Mouse (Mus musculus): ENCODE data around the gene Tas2r126. TPM values are rescaled to one million over a fixed set of nuclear protein-coding genes. Genes with fewer than 3 reads are reported as not detected.

Gene Tas2r126
- total and polyA plus RNA-seq, 3 experiments, result not detected

GRCm38 (mm10) chr6:42398285-42398684 is 36.0 kb upstream of the Tas2r126 start:
- Histone ChIP-seq H3K4me3 (no peak overlapping the region), H3K4me1 (ENCODE audit: control insufficient read depth, insufficient read depth, low read length) (peaks cover 10% of the 10 kb centered on the region), H3K9ac (ENCODE audit: low read depth, low read length) (no peak overlapping the region), H3K36me3 (ENCODE audit: control insufficient read depth, insufficient read depth, low read length) (peaks cover 3% of the 10 kb centered on the region; the same call in 1 of the 2 replicates), H3K27me3 (ENCODE audit: control insufficient read depth, insufficient read depth, low read length) (no peaks in the 10 kb centered on the region), H3K79me2 (replicated peaks; ENCODE audit: control insufficient read depth, insufficient read depth, low read length) (no peaks in the 10 kb centered on the region), H3K27ac (no peak overlapping the region)
- no peak for DNase-seq
- intact Hi-C loops (cut with DNase I), result no loop called here
- WGBS, result 92% methylated on average over 3 of the region's 3 CpGs
- no peak for TF ChIP-seq POLR2A (IDR thresholded peaks at IDR 0.05; ENCODE audit: insufficient read depth, low read depth, low read length)
- TF ChIP-seq CTCF (IDR thresholded peaks at IDR 0.05), result no peak
- no peak for TF ChIP-seq EP300 (IDR thresholded peaks at IDR 0.05; ENCODE audit: insufficient read depth, low read depth, low read length)

GRCm38 (mm10) chr6:42398998-42399397 is 35.3 kb upstream of the Tas2r126 start:
- intact Hi-C loops (cut with DNase I), result no loop called here
- H3K27ac ChIP-seq, result no peak overlapping the region

GRCm38 (mm10) chr6:42399938-42400337 is 34.4 kb upstream of the Tas2r126 start, which contains the start of gene Tas2r143:
Tas2r143 (plus strand) TSS chr6:42400238.
- Histone ChIP-seq H3K79me2 (replicated peaks; ENCODE audit: control insufficient read depth, insufficient read depth, low read length) (no peaks in the 10 kb centered on the region), H3K9ac (ENCODE audit: low read depth, low read length) (no peak within 1 kb of the TSS), H3K36me3 (ENCODE audit: control insufficient read depth, insufficient read depth, low read length) (peaks cover 3% of the 10 kb centered on the region; the same call in 1 of the 2 replicates), H3K27ac (no peak within 1 kb of the TSS), H3K4me1 (ENCODE audit: control insufficient read depth, insufficient read depth, low read length) (peaks cover 10% of the 10 kb centered on the region), H3K27me3 (ENCODE audit: control insufficient read depth, insufficient read depth, low read length) (no peaks in the 10 kb centered on the region), H3K4me3 (no peak within 1 kb of the TSS)
- no peak for TF ChIP-seq POLR2A (IDR thresholded peaks at IDR 0.05; ENCODE audit: insufficient read depth, low read depth, low read length)
- TF ChIP-seq EP300 (IDR thresholded peaks at IDR 0.05; ENCODE audit: insufficient read depth, low read depth, low read length), result no peak
- no peak for TF ChIP-seq CTCF (IDR thresholded peaks at IDR 0.05)
- intact Hi-C loops (cut with DNase I), result no loop called here
- 97% methylated on average over 1 of the region's 1 CpGs for WGBS
- no peak for DNase-seq

More at GRCm38 (mm10) chr6:42398998-42399397, 35.3 kb upstream of the Tas2r126 start:
- 94% methylated on average over 1 of the region's 1 CpGs for WGBS
- Histone ChIP-seq H3K79me2 (replicated peaks; ENCODE audit: control insufficient read depth, insufficient read depth, low read length) (no peaks in the 10 kb centered on the region), H3K4me1 (ENCODE audit: control insufficient read depth, insufficient read depth, low read length) (peaks cover 10% of the 10 kb centered on the region), H3K36me3 (ENCODE audit: control insufficient read depth, insufficient read depth, low read length) (peaks cover 3% of the 10 kb centered on the region; the same call in 1 of the 2 replicates), H3K9ac (ENCODE audit: low read depth, low read length) (no peak overlapping the region), H3K4me3 (no peak overlapping the region), H3K27me3 (ENCODE audit: control insufficient read depth, insufficient read depth, low read length) (no peaks in the 10 kb centered on the region)
- no peak for DNase-seq
- no peak for TF ChIP-seq EP300 (IDR thresholded peaks at IDR 0.05; ENCODE audit: insufficient read depth, low read depth, low read length)
- TF ChIP-seq POLR2A (IDR thresholded peaks at IDR 0.05; ENCODE audit: insufficient read depth, low read depth, low read length), result no peak
- TF ChIP-seq CTCF (IDR thresholded peaks at IDR 0.05), result no peak

- WGBS, result 87% methylated on average over 2 of the region's 2 CpGs
- TF ChIP-seq EP300 (IDR thresholded peaks at IDR 0.05; ENCODE audit: insufficient read depth, low read depth, low read length), result no peak
- no peak for TF ChIP-seq CTCF (IDR thresholded peaks at IDR 0.05)
- TF ChIP-seq POLR2A (IDR thresholded peaks at IDR 0.05; ENCODE audit: insufficient read depth, low read depth, low read length), result no peak
- H3K4me3 ChIP-seq, result no peak within 1 kb of the TSS
- no peak within 1 kb of the TSS for H3K27ac ChIP-seq
- no peaks in the 10 kb centered on the region for H3K4me1 ChIP-seq (ENCODE audit: control insufficient read depth, insufficient read depth, low read length)
- no peak within 1 kb of the TSS for H3K9ac ChIP-seq (ENCODE audit: low read depth, low read length)
- DNase-seq, result no peak
- intact Hi-C loops (cut with DNase I), result no loop called here
- H3K36me3 ChIP-seq (ENCODE audit: control insufficient read depth, insufficient read depth, low read length), result no peaks in the 10 kb centered on the region
- no peaks in the 10 kb centered on the region for H3K27me3 ChIP-seq (ENCODE audit: control insufficient read depth, insufficient read depth, low read length)
- no peaks in the 10 kb centered on the region for H3K79me2 ChIP-seq (replicated peaks; ENCODE audit: control insufficient read depth, insufficient read depth, low read length)
Measured at GRCm38 (mm10) chr6:42405134-42405533, 29.2 kb upstream of the Tas2r126 start, which contains the start of gene Tas2r135. Tas2r135 (plus strand) TSS chr6:42405434.

GRCm38 (mm10) chr6:42419443-42419842 is 14.9 kb upstream of the Tas2r126 start:
- Histone ChIP-seq H3K27ac (no peak overlapping the region), H3K4me3 (no peak overlapping the region), H3K36me3 (ENCODE audit: control insufficient read depth, insufficient read depth, low read length) (no peaks in the 10 kb centered on the region), H3K79me2 (replicated peaks; ENCODE audit: control insufficient read depth, insufficient read depth, low read length) (no peaks in the 10 kb centered on the region), H3K4me1 (ENCODE audit: control insufficient read depth, insufficient read depth, low read length) (no peaks in the 10 kb centered on the region), H3K9ac (ENCODE audit: low read depth, low read length) (no peak overlapping the region), H3K27me3 (ENCODE audit: control insufficient read depth, insufficient read depth, low read length) (no peaks in the 10 kb centered on the region)
- intact Hi-C loops (cut with DNase I), result no loop called here
- 90% methylated on average over 2 of the region's 2 CpGs for WGBS
- TF ChIP-seq EP300 (IDR thresholded peaks at IDR 0.05; ENCODE audit: insufficient read depth, low read depth, low read length) (no peak), POLR2A (IDR thresholded peaks at IDR 0.05; ENCODE audit: insufficient read depth, low read depth, low read length) (no peak), CTCF (IDR thresholded peaks at IDR 0.05) (no peak)
- no peak for DNase-seq

GRCm38 (mm10) chr6:42421439-42421838 is 12.9 kb upstream of the Tas2r126 start:
- no peak overlapping the region for H3K4me3 ChIP-seq
- TF ChIP-seq CTCF (IDR thresholded peaks at IDR 0.05) (no peak), POLR2A (IDR thresholded peaks at IDR 0.05; ENCODE audit: insufficient read depth, low read depth, low read length) (no peak), EP300 (IDR thresholded peaks at IDR 0.05; ENCODE audit: insufficient read depth, low read depth, low read length) (no peak)
- H3K9ac ChIP-seq (ENCODE audit: low read depth, low read length), result no peak overlapping the region
- no peaks in the 10 kb centered on the region for H3K36me3 ChIP-seq (ENCODE audit: control insufficient read depth, insufficient read depth, low read length)
- no peak overlapping the region for H3K27ac ChIP-seq
- WGBS, result 61% methylated on average over 2 of the region's 2 CpGs
- H3K79me2 ChIP-seq (replicated peaks; ENCODE audit: control insufficient read depth, insufficient read depth, low read length), result no peaks in the 10 kb centered on the region
- intact Hi-C loops (cut with DNase I), result no loop called here
- H3K27me3 ChIP-seq (ENCODE audit: control insufficient read depth, insufficient read depth, low read length), result no peaks in the 10 kb centered on the region
- no peaks in the 10 kb centered on the region for H3K4me1 ChIP-seq (ENCODE audit: control insufficient read depth, insufficient read depth, low read length)
- DNase-seq, result peak in 1 of 2 experiments; percentile 9
